Mouse (Mus musculus): Measurements from ENCODE around the gene Ddr1. TPM values are rescaled to one million over a fixed set of nuclear protein-coding genes. Genes with fewer than 3 reads are reported as not detected.

Ddr1 gene
- total RNA-seq, 2 experiments from 2014 or later = 51.9 to 55.4 TPM

GRCm38 (mm10) chr17:35665957-35666515, 38.4 kb downstream of the Ddr1 start:
- DNase-seq (ENCODE audit: low spot score in 2 of 2) = peak in 1 of 2 experiments; percentile 60
- intact Hi-C loops (cut with DNase I) = loop anchor here (2.0 to 5.0 kb wide), 2 partner anchors 75 to 84 kb away; no protein-coding TSS in a partner anchor

DNA sequence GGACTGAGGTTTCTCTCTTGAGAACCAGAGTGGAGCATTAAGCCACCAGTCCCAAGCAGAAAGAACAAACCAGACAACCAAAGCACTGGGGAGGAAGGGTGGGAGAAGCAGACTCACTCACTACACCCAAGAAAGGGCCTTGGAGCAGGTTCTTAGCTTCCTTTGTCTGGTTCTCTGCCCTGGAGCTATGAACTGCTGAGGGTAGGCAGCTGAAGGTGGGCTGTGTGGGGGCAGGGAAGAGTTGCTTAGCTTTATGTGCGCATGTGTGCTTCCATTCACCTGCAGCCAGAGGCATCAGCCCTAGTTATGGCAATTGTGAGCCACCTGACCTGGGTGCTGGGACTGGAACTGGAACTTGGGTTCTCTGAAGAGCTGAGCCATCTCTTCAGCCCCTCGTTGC, 51.3 kb downstream of the Ddr1 start:
- intact Hi-C loops (cut with DNase I) = no loop called here
- no peak for DNase-seq (ENCODE audit: low spot score in 2 of 2)

GRCm38 (mm10) chr17:35649429-35649828, 55.0 kb downstream of the Ddr1 start:
- intact Hi-C loops (cut with DNase I) = no loop called here
- DNase-seq (ENCODE audit: low spot score in 2 of 2) = no peak

DNA sequence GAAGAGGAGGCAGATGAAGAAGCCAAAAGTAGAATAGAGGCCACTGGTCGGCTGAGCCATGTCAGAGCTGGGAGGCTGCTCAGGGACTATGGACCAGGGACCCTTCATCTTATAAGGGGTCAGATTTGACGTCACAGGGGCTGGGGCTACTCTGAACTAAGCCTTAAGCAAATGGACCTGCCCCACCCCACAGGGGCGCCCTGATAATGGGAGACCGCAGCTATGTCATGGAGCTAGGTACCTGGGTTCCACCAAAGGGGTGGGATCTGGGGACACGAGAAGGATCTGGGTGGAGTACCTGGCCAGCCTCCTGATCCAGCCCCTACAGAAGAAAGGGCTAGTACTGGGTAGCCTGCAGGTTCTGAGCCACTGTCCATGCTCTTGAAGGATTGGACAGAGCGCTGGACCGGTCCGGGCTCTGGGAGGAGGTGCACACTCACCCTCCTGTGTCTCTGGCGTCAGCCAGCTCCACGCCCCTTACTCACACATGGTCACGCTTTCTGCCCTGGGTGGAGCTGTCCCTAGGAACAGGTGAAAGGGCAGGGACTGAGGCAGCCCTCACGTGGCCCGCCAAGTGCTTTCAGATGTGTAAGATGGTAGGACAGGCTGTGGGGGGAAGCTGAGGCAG, 60.7 kb downstream of the Ddr1 start, which contains the start of gene Mucl3:
Gene Mucl3 (minus strand): TSS at position 87 of the 628 bp plus-strand sequence.
- DNase-seq (ENCODE audit: low spot score in 2 of 2) = no peak
- intact Hi-C loops (cut with DNase I) = no loop called here

- no peak for DNase-seq (ENCODE audit: low spot score in 2 of 2)
- intact Hi-C loops (cut with DNase I) = no loop called here
Observed at GRCm38 (mm10) chr17:35639352-35639751, 65.1 kb downstream of the Ddr1 start.

DNA sequence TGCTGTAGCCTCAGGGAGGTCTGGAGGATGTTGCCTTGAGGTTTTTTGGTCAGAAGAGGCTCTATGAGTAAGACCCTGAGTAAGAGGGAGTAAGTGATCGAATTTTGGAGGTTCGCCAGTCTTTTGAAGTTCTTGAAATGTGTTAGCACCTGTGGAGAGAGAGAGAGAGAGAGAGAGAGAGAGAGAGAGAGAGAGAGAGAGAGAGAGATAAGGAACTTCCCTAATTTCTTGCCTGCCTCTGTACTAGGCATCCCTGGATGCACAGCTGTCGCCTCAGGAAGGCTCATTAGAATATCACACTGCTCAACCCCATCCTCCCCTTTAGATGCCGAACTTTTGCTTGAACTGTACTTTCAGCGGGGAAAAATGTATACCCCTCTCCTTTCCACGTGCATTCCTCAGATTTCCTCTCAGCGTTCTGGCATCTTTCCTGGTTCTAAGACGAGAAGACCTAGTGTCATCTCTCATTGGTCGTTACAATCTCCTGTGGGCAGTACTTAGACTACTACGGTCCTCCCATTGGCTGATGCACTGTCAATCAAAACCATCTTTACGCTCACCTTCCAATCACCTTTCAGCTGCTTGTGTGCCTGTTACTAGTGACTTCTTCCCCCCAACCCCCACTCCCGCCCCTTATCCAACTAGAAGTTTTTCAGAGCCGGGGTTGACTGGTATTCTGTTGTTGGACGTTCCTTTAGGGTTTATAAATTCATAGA, 65.8 kb downstream of the Ddr1 start:
- peak; percentile 50 to 71 for DNase-seq (ENCODE audit: low spot score in 2 of 2)
- intact Hi-C loops (cut with DNase I) = no loop called here

DNA sequence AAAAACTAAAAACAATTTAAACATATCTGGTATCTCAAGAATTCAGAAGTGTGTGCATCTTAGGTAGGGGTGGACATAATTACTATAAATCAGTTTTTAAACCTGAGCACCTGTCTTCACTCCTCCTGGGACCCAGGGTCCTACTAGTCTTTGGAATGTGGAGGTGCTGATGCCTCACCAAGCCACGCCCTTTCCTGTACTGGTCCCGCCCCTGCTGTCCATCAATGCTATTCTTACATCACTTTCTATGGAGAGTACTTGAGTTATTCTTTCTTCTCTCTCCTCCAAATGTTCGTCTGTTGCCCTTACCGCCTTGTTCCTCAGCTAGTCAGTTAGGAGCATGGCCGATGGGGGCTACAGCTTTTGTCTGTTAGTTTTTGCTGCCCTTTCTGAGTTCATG, 68.1 kb downstream of the Ddr1 start:
- intact Hi-C loops (cut with DNase I) = no loop called here

GRCm38 (mm10) chr17:35635699-35636111, 68.7 kb downstream of the Ddr1 start:
- DNase-seq (ENCODE audit: low spot score in 2 of 2) = peak; percentile 86 to 92
- intact Hi-C loops (cut with DNase I) = loop anchor here (1.0 kb wide), 3 partner anchors 32 to 90 kb away; partner anchors contain the start of gene Vars2

More for the DNA sequence above, 68.1 kb downstream of the Ddr1 start:
- DNase-seq (ENCODE audit: low spot score in 2 of 2) = peak in 1 of 2 experiments; percentile 62

GRCm38 (mm10) chr17:35635202-35635601, 69.2 kb downstream of the Ddr1 start:
- intact Hi-C loops (cut with DNase I) = loop anchor here (1.0 kb wide), 3 partner anchors 32 to 90 kb away; partner anchors contain the start of gene Vars2

DNA sequence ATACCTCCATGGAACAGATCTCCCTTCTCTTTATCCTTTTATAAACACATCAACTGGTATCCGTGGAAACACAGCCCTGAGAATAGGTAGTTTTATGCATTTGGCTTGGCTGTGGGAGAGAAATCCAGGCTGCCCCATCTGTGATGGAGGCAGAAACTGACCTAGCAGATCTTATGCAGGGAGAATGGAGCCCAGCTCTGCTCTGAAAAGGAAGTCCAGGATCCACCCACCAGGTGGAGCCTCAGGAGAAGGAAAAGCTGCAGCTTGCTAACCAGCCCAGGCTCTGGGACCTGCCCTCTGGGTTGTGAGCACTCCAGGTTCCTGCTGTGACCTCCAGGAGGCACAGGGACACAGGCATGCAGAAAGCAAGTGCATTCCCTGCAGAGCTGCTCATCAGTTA, 70.4 kb downstream of the Ddr1 start:
- DNase-seq (ENCODE audit: low spot score in 2 of 2) = peak; percentile 68 to 90
- intact Hi-C loops (cut with DNase I) = no loop called here

More at GRCm38 (mm10) chr17:35635202-35635601, 69.2 kb downstream of the Ddr1 start:
- DNase-seq (ENCODE audit: low spot score in 2 of 2) = peak in 1 of 2 experiments; percentile 54

Other genes starting within 250 kb of the Ddr1 start
- gene H2-Q10, start 234.5 kb downstream of the Ddr1 start, total RNA-seq (2021) = under 1 TPM; 0.09 to 0.39 TPM
- gene Pou5f1, start 198.6 kb downstream of the Ddr1 start, total RNA-seq (2021) = not detected
- 10 to 100 TPM in 1 of 2 experiments, 1 to 10 TPM in 1; 9.5 to 10.3 TPM for gene Tcf19, start 187.8 kb downstream of the Ddr1 start, total RNA-seq (2021)
- 10 to 100 TPM; 10.0 to 11.9 TPM for gene Cchcr1, start 187.5 kb downstream of the Ddr1 start, total RNA-seq (2021)
- under 1 TPM; 0.60 to 0.82 TPM for gene Psors1c2, start 171.4 kb downstream of the Ddr1 start, total RNA-seq (2021)
- gene Cdsn, start 152.5 kb downstream of the Ddr1 start, total RNA-seq (2021) = 1 to 10 TPM; 1.1 to 1.3 TPM
- gene 2300002M23Rik, start 137.2 kb downstream of the Ddr1 start, total RNA-seq (2021) = not detected
- not detected for gene Sfta2, start 103.1 kb downstream of the Ddr1 start, total RNA-seq (2021)
- gene Gm9573, start 78.0 kb downstream of the Ddr1 start, total RNA-seq (2021) = not detected
- not detected for gene Mucl3, start 60.9 kb downstream of the Ddr1 start, total RNA-seq (2021)
- 10 to 100 TPM; 31.1 to 32.6 TPM for gene Vars2, start 37.0 kb downstream of the Ddr1 start, total RNA-seq (2021)
- gene Gtf2h4, start 30.9 kb downstream of the Ddr1 start, total RNA-seq (2021) = 10 to 100 TPM; 27.7 to 28.9 TPM
- 10 to 100 TPM; 11.2 to 12.5 TPM for gene Ier3, start 117.1 kb upstream of the Ddr1 start, total RNA-seq (2021)
- gene Flot1, start 118.6 kb upstream of the Ddr1 start, total RNA-seq (2021) = 100 to 1,000 TPM; 120 to 137 TPM
- gene Tubb5, start 133.7 kb upstream of the Ddr1 start, total RNA-seq (2021) = 100 to 1,000 TPM; 492 to 522 TPM
- gene Mdc1, start 136.9 kb upstream of the Ddr1 start, total RNA-seq (2021) = 10 to 100 TPM in 1 of 2 experiments, 1 to 10 TPM in 1; 9.7 to 12.0 TPM
- 1 to 10 TPM; 3.2 to 3.6 TPM for gene Nrm, start 156.7 kb upstream of the Ddr1 start, total RNA-seq (2021)
- 1 to 10 TPM; 8.3 to 8.7 TPM for gene Ppp1r18, start 161.0 kb upstream of the Ddr1 start, total RNA-seq (2021)
- gene Dhx16, start 175.2 kb upstream of the Ddr1 start, total RNA-seq (2021) = 10 to 100 TPM; 29.5 to 32.4 TPM
- gene 2310061I04Rik, start 192.8 kb upstream of the Ddr1 start, total RNA-seq (2021) = 10 to 100 TPM; 55.4 to 59.6 TPM
- gene Atat1, start 205.5 kb upstream of the Ddr1 start, total RNA-seq (2021) = 10 to 100 TPM; 53.0 to 56.1 TPM
- gene Mrps18b, start 211.8 kb upstream of the Ddr1 start, total RNA-seq (2021) = 10 to 100 TPM; 35.3 to 40.1 TPM
- 10 to 100 TPM; 70.2 to 76.0 TPM for gene Ppp1r10, start 211.8 kb upstream of the Ddr1 start, total RNA-seq (2021)

Data from left cerebral cortex, postnatal 25 days (tissue).